Mouse (Mus musculus) C2C12 (cell line): ENCODE measurements around the gene Asb8. TPM values are rescaled to one million over a fixed set of nuclear protein-coding genes. Genes with fewer than 3 reads are reported as not detected.

Experiments used
- H3K27me3 ChIP-seq: one replicate; pipeline ENCODE4 v1.6.1; 2011; ENCODE audit not compliant: control insufficient read depth, insufficient read depth, insufficient read length
- H3K36me3 ChIP-seq: one replicate; pipeline ENCODE4 v1.6.1; 2011; ENCODE audit not compliant: control insufficient read depth, insufficient read depth
- H3K4me3 ChIP-seq: one replicate; pipeline ENCODE4 v1.5.1; 2011; ENCODE audit warnings: mild to moderate bottlenecking, control low read depth; ENCODE audit not compliant: poor library complexity, insufficient read depth, severe bottlenecking
- H3K79me2 ChIP-seq: one replicate; pipeline ENCODE4 v1.6.1; 2011; ENCODE audit not compliant: control insufficient read depth, insufficient read depth
- H3K79me3 ChIP-seq: one replicate; pipeline ENCODE4 v1.6.1; 2011; ENCODE audit warnings: low read depth, control low read depth
- H3ac ChIP-seq: one replicate; pipeline ENCODE3; 2011; ENCODE audit warnings: low read depth; ENCODE audit not compliant: control insufficient read depth, insufficient read length
- CEBPB ChIP-seq: IDR thresholded peaks from one replicate; pipeline ENCODE4 v1.6.1; 2011; ENCODE audit warnings: low read depth, mild to moderate bottlenecking, control low read depth, moderate library complexity
- CTCF ChIP-seq: IDR thresholded peaks from one replicate; pipeline ENCODE4 v1.5.1; 2011; ENCODE audit not compliant: control insufficient read depth, insufficient read depth, insufficient read length
- FOSL1 ChIP-seq: IDR thresholded peaks from one replicate; pipeline ENCODE4 v1.8.0; 2011; ENCODE audit warnings: mild to moderate bottlenecking, low read length; ENCODE audit not compliant: poor library complexity, insufficient read depth, severe bottlenecking
- MAX ChIP-seq: IDR thresholded peaks from one replicate; pipeline ENCODE4 v1.6.1; 2011; ENCODE audit warnings: mild to moderate bottlenecking, control low read depth
- MYOD1 ChIP-seq: IDR thresholded peaks from one replicate; pipeline ENCODE4 v1.6.1; 2011; ENCODE audit warnings: low read depth; ENCODE audit not compliant: control insufficient read depth, insufficient read length
- MYOG ChIP-seq: IDR thresholded peaks from one replicate; pipeline ENCODE4 v1.6.1; 2011; ENCODE audit not compliant: control insufficient read depth, insufficient read length; ENCODE audit errors: extremely low read depth
- USF1 ChIP-seq: IDR thresholded peaks from one replicate; pipeline ENCODE4 v1.6.1; 2011; ENCODE audit warnings: low read depth, mild to moderate bottlenecking, control low read depth, moderate library complexity
- polyA plus RNA-seq: library from polyadenylated mRNA; unstranded; fragments of >200 nt; fragmentation: generic; extraction: Trizol; gene quantifications from one replicate; pipeline ENCODE4 v1.2.1, GENCODE M21; 2012; ENCODE audit warnings: missing spikeins

Gene Asb8
- polyA plus RNA-seq, 1 experiment: 39.0 TPM

DNA sequence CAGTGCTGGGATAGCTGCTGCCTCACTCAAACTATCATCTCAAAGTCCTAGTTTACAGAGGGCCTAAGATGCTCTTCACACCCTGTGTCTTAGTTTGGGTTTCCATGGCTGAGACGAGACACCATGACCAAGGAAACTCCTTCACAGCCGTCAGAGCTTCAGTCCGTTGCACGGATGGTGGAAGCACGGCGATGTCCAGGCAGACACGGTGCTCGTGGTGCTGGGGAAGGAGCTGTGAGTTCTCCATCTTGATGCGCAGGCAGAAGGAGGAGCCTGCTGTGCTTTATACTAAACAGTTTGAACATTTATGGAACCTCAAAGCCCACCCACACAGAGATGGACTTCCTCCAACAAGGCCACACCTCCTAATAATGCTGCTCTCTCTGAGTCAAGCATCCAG, 28.6 kb downstream of the Asb8 start:
- H3K36me3 ChIP-seq: peaks cover 86% of the 10 kb centered on the region
- TF ChIP-seq MYOG: no peak
- TF ChIP-seq CEBPB: no peak
- TF ChIP-seq MYOD1: no peak
- no peak for TF ChIP-seq CTCF
- H3K79me3 ChIP-seq: no peaks in the 10 kb centered on the region
- no peak overlapping the region for H3K4me3 ChIP-seq
- no peaks in the 10 kb centered on the region for H3K27me3 ChIP-seq
- H3ac ChIP-seq: no peak overlapping the region
- no peaks in the 10 kb centered on the region for H3K79me2 ChIP-seq

DNA sequence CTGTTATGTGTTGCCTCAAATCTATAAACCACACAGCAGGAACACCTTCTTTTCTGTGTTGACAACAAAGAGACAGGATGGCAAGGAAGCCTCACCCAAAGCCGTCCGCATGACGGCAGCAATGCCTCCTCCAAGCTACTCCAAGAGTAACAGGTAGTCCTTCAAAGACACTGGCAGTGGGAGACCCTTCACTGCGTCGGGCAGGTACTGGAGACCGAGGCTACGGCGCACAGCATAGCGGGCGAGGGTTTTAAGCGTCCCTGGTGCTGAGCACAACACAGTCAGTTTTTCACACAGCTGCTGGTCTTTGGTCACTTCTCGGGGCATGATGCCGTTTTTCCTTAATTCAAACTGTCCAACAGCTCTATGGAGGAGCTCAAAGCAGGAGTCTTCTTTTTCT, 29.8 kb downstream of the Asb8 start:
- H3K4me3 ChIP-seq: no peak overlapping the region
- no peak for TF ChIP-seq MYOG
- TF ChIP-seq CTCF: no peak
- no peak for TF ChIP-seq MYOD1
- no peak for TF ChIP-seq CEBPB
- no peak for TF ChIP-seq USF1
- TF ChIP-seq MAX: no peak
- no peak for TF ChIP-seq FOSL1
- H3K27me3 ChIP-seq: no peaks in the 10 kb centered on the region
- H3K36me3 ChIP-seq: peaks cover 74% of the 10 kb centered on the region
- no peaks in the 10 kb centered on the region for H3K79me3 ChIP-seq
- no peaks in the 10 kb centered on the region for H3K79me2 ChIP-seq
- no peak overlapping the region for H3ac ChIP-seq

DNA sequence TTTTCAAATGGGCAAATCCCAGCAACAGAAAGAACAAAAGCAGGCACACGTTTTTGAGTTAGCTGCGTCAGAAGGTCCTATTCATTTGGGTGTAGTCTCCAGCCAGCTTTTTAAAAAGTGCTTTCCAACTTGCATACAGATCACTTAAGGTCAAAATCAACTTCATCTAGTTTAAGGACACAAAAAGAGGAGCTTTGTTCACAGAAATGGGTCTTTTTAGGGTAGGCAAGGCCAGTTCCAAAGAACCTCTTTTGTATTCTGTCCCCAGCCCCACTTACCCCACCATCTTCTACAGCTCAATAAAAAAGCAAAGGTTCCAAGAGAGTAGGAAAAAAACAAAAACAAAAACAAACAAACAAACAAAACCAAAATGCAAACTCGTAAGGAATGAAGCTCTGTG, 30.8 kb downstream of the Asb8 start:
- TF ChIP-seq MYOD1: no peak
- TF ChIP-seq CEBPB: no peak
- TF ChIP-seq CTCF: no peak
- TF ChIP-seq FOSL1: no peak
- no peak for TF ChIP-seq USF1
- no peak for TF ChIP-seq MYOG
- no peak for TF ChIP-seq MAX
- Histone ChIP-seq H3K79me3 (no peaks in the 10 kb centered on the region), H3ac (no peak overlapping the region), H3K79me2 (no peaks in the 10 kb centered on the region), H3K36me3 (peaks cover 71% of the 10 kb centered on the region), H3K27me3 (no peaks in the 10 kb centered on the region), H3K4me3 (no peak overlapping the region)

DNA sequence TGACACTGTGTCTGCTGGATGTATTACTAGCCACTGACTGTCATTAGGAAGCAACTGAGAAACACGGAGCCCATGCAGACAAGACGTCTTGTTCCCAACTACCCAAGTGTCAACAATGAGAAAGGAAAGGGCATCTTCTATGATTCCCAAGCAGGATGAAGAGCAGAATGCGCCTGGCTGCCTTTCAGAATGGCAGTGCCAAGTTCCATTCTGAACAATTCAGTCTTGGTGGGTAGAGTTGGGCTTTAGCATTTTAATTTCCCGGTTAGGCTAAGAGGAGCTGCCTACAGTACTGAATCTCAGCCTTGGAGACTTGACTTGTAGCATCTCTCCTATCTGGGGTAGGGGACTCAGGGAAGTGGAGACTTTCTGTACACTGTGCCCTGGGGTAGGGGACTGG, 31.4 kb downstream of the Asb8 start:
- H3K27me3 ChIP-seq: no peaks in the 10 kb centered on the region
- H3K4me3 ChIP-seq: no peak overlapping the region
- no peak overlapping the region for H3ac ChIP-seq
- H3K79me2 ChIP-seq: no peaks in the 10 kb centered on the region
- no peaks in the 10 kb centered on the region for H3K79me3 ChIP-seq
- no peak for TF ChIP-seq CEBPB
- TF ChIP-seq MAX: no peak
- TF ChIP-seq FOSL1: no peak
- TF ChIP-seq CTCF: no peak
- TF ChIP-seq MYOG: no peak
- no peak for TF ChIP-seq MYOD1
- no peak for TF ChIP-seq USF1
- peaks cover 66% of the 10 kb centered on the region for H3K36me3 ChIP-seq

GRCm38 (mm10) chr15:98133471-98133870, 32.0 kb downstream of the Asb8 start:
- Histone ChIP-seq H3K79me2 (no peaks in the 10 kb centered on the region), H3K79me3 (no peaks in the 10 kb centered on the region), H3K36me3 (peaks cover 61% of the 10 kb centered on the region), H3K27me3 (no peaks in the 10 kb centered on the region), H3K4me3 (no peak overlapping the region), H3ac (no peak overlapping the region)
- no peak for TF ChIP-seq CEBPB
- TF ChIP-seq MYOD1: no peak
- TF ChIP-seq CTCF: no peak
- no peak for TF ChIP-seq MAX
- no peak for TF ChIP-seq USF1
- no peak for TF ChIP-seq MYOG
- no peak for TF ChIP-seq FOSL1

DNA sequence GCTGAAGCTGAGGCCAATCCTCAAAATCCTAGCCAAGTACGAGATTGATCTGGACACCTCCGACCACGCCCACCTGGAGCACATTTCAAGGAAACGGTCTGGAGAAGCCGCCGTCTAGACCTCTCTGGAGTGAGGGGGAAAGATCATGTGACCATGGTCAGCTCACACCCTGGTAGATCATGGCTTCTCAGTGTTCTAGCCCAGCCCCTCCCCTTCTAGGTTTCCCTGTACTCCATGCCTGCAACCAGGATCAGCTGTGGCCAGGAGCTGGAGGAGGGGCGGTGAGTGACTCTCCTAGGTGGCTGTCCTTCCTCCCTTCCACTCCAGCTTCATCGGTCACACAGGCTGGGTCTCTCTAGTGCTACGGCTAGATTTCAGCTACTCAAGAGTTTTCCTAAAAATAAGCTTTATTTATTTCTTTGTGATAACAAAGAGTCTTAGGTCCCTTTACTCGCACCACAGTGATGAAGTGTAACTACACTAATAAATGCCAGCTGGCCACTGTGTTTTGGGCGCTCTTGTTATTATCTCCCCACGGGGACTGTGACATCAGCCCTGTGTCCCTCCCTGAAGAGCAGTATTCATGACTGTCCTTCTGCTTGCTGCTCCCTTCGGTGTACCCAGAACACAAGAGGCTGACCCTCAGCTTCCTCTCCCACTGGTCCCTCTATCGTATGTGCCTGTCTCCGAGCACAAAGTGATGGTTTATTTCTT, 33.3 kb downstream of the Asb8 start:
- Histone ChIP-seq H3K36me3 (peaks cover 56% of the 10 kb centered on the region), H3ac (no peak overlapping the region), H3K79me3 (no peaks in the 10 kb centered on the region), H3K4me3 (no peak overlapping the region), H3K79me2 (no peaks in the 10 kb centered on the region), H3K27me3 (no peaks in the 10 kb centered on the region)
- TF ChIP-seq MYOD1: no peak
- TF ChIP-seq USF1: no peak
- TF ChIP-seq MAX: no peak
- TF ChIP-seq CEBPB: no peak
- TF ChIP-seq MYOG: no peak
- no peak for TF ChIP-seq CTCF
- no peak for TF ChIP-seq FOSL1
